Mouse (Mus musculus) intestine, postnatal 0 days (tissue): Measurements from ENCODE around the gene Kel. TPM values are rescaled to one million over a fixed set of nuclear protein-coding genes. Genes with fewer than 3 reads are reported as not detected.

ENCODE experiments used
- ATAC-seq: fragments of 200-750 bp; cut with Nextera tagmentation; 2 replicates; pipeline ENCODE4 v1.8.0; 2017; ENCODE audit warnings: mild to moderate bottlenecking, moderate TSS enrichment, moderate library complexity
- H3K27ac ChIP-seq: fragments of 300-500 bp; sonication (generic); 2 replicates; pipeline ENCODE4 v1.5.1; 2014; ENCODE audit warnings: mild to moderate bottlenecking, low read depth, low read length, moderate library complexity
- H3K27me3 ChIP-seq: fragments of 300-500 bp; sonication (generic); replicated peaks from 2 replicates; pipeline ENCODE4 v1.6.1; 2014; ENCODE audit warnings: low read length, mixed read lengths; ENCODE audit not compliant: control insufficient read depth, insufficient read depth
- H3K36me3 ChIP-seq: fragments of 300-500 bp; sonication (generic); 2 replicates; pipeline ENCODE4 v1.6.1; 2014; ENCODE audit warnings: mild to moderate bottlenecking, moderate library complexity; ENCODE audit not compliant: control insufficient read depth, insufficient read depth
- H3K4me1 ChIP-seq: fragments of 300-500 bp; sonication (generic); replicated peaks from 2 replicates; pipeline ENCODE4 v1.6.1; 2014; ENCODE audit warnings: antibody characterized with exemption, low read length, mixed read lengths; ENCODE audit not compliant: control insufficient read depth, insufficient read depth
- H3K4me2 ChIP-seq: fragments of 300-500 bp; sonication (generic); replicated peaks from 2 replicates; pipeline ENCODE4 v1.6.1; 2014; ENCODE audit warnings: low read depth, mild to moderate bottlenecking, moderate library complexity
- H3K4me3 ChIP-seq: fragments of 300-500 bp; sonication (generic); 2 replicates; pipeline ENCODE4 v1.5.1; 2014; ENCODE audit warnings: low read depth, low read length
- H3K9ac ChIP-seq: fragments of 300-500 bp; sonication (generic); 2 replicates; pipeline ENCODE4 v1.6.1; 2014; ENCODE audit warnings: mild to moderate bottlenecking, low read depth, low read length
- H3K9me3 ChIP-seq: fragments of 300-500 bp; sonication (generic); 2 replicates; pipeline ENCODE4 v1.6.1; 2016; ENCODE audit warnings: mixed run types; ENCODE audit not compliant: control insufficient read depth
- CTCF ChIP-seq: sonication (generic); IDR thresholded peaks from 2 replicates; pipeline ENCODE4 v1.5.1; 2016; ENCODE audit warnings: low read depth, mild to moderate bottlenecking, control low read depth, antibody characterized with exemption, moderate library complexity
- WGBS: fragments of 180-500 bp; shearing (Covaris S2); extraction: QIAGEN DNeasy Blood & Tissue Kit; methylation state at CpG from one replicate; pipeline ENCODE4 v1.1.7; 2014; 5-methylcytosine and 5-hydroxymethylcytosine counted together
- polyA plus RNA-seq: library from polyadenylated mRNA; unstranded; fragments of >200 nt; fragmentation: Nextera tagmentation; extraction: Ambion mirVana; gene quantifications from 2 replicates; pipeline ENCODE4 v1.2.1, GENCODE M21; 2015

Gene Kel
- 0.10 and 0.59 TPM in 2 replicates for polyA plus RNA-seq

DNA sequence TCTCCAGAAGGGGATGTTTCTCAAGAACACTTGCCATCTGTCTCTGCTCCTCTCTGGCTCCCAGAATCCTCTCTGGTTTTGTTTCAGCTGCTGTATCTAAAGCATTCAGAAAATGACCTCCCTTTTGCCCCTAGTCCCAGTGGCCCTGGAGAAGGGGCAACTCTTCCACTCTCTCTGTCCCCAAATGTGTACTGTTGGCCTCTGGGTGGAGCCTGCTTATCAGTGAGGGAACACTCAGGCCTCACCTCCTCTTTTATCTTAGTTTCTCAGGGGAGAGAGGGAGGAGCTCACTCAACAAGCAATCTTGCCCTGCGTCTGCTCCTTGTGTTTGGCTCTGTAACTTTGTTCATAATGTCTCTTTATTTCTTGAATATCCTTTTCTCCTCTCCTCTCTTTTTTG, at the start of gene Kel:
Gene Kel, minus strand, starts transcription at position 217 of the 400 bp plus-strand sequence.
- Histone ChIP-seq H3K9me3 (no peaks in the 10 kb centered on the region), H3K4me1 (no peaks in the 10 kb centered on the region), H3K27ac (no peak within 1 kb of the TSS), H3K27me3 (no peaks in the 10 kb centered on the region), H3K4me3 (no peak within 1 kb of the TSS), H3K36me3 (no peaks in the 10 kb centered on the region), H3K4me2 (no peak within 1 kb of the TSS), H3K9ac (no peak within 1 kb of the TSS)
- WGBS, result 19% methylated on average over 1 of the region's 1 CpGs
- TF ChIP-seq CTCF, result no peak
- peak; percentile 43; the same call in 1 of the 2 replicates for ATAC-seq

DNA sequence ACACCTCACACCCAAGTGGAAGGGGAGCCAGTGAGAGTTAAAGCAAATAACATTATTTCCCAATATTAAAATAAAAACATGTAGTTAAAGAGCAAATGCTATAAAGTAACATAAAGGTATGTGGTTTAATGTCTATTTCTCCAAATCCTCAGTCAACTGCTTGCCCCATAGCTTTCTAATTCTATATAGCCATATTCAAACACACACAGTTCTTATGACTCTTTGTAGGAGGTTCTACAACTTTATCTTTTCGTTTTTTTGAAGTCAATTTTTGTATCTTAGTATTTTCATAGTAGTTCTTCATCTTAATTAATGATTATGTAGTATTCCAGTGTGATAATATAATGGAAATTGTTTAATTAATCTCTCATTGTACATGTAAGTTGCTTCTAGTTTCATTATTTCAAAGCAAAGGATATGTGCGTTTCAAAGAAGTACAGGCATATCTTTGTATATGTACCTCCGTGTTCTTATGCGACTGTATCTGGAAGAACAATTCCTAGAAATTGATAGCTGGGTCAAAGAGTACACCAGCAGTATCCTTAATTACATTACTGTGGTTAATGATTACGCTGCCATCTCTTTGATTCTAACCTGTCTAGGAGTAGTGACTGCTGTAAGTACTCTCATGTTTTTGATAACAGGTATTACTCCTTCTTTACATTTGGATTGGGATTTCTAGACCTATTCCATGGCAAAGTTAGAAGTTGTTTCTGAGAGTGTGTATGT, 40.7 kb upstream of the Kel start:
- peak; percentile 92 for ATAC-seq
- Histone ChIP-seq H3K9me3 (no peaks in the 10 kb centered on the region), H3K4me1 (0 out of 2 replicates have a peak, but pooled peaks cover 2% of the 10 kb centered on the region), H3K9ac (no peak overlapping the region), H3K4me3 (no peak overlapping the region), H3K27me3 (no peaks in the 10 kb centered on the region), H3K36me3 (no peaks in the 10 kb centered on the region), H3K4me2 (no peak overlapping the region), H3K27ac (no peak overlapping the region)
- WGBS, result 39% methylated on average over 5 of the region's 5 CpGs
- no peak for TF ChIP-seq CTCF

- H3K27ac ChIP-seq, result no peak overlapping the region
- no peak for ATAC-seq
Observed at GRCm38 (mm10) chr6:41741101-41741500, 37.0 kb upstream of the Kel start.

DNA sequence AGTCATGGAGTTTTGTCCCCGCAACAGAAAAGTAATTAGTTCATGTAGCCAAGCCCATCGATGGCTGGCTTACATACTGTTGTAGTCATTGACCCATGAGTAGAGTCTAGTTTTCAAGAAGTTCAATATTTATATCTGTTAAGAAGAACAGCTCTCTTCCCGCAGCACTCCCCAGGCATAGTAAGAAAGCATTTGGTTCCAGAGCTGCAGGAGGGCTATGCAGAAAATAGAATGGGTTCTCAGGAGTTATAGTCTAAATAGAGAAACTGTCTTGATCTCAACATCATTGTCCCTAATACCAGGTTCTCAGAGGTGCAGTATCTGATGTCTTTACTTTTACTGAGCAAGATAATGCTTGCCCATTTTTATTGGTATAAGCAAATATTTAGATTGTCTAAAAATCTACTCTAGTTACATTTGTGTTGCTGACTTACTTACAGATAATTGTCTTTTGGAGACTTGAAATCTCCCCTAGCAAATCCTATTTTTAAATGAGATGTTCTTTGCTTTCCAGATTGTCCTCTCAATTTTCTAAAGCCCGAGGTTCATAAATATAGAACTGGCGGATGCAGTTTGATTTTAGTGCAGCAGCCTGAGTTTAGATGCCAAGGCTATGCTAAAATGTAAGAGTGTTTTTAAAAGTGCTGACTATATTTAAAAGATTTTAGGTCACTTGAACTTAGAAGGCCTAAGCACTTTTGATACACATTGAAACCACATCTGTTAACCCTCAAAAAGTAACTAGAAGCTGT, 30.8 kb upstream of the Kel start:
- Histone ChIP-seq H3K4me2 (no peak overlapping the region), H3K4me3 (no peak overlapping the region), H3K4me1 (no peaks in the 10 kb centered on the region), H3K27me3 (no peaks in the 10 kb centered on the region), H3K9me3 (no peaks in the 10 kb centered on the region), H3K9ac (no peak overlapping the region), H3K36me3 (no peaks in the 10 kb centered on the region), H3K27ac (no peak overlapping the region)
- no peak for ATAC-seq
- TF ChIP-seq CTCF, result no peak
- 90% methylated on average over 5 of the region's 5 CpGs for WGBS

More at GRCm38 (mm10) chr6:41741101-41741500, 37.0 kb upstream of the Kel start:
- TF ChIP-seq CTCF, result no peak
- H3K27me3 ChIP-seq, result no peaks in the 10 kb centered on the region
- no peak overlapping the region for H3K4me2 ChIP-seq
- H3K9ac ChIP-seq, result no peak overlapping the region
- H3K4me1 ChIP-seq, result 0 out of 2 replicates have a peak, but pooled peaks cover 2% of the 10 kb centered on the region
- no peak overlapping the region for H3K4me3 ChIP-seq
- no peaks in the 10 kb centered on the region for H3K9me3 ChIP-seq
- no peaks in the 10 kb centered on the region for H3K36me3 ChIP-seq

GRCm38 (mm10) chr6:41727989-41728609, 24.0 kb upstream of the Kel start:
- H3K36me3 ChIP-seq, result no peaks in the 10 kb centered on the region
- WGBS, result 77% methylated on average over 1 of the region's 1 CpGs
- H3K27ac ChIP-seq, result no peak overlapping the region
- peak; percentile 47 for TF ChIP-seq CTCF
- no peaks in the 10 kb centered on the region for H3K27me3 ChIP-seq
- no peaks in the 10 kb centered on the region for H3K4me1 ChIP-seq
- H3K9ac ChIP-seq, result no peak overlapping the region
- no peak overlapping the region for H3K4me3 ChIP-seq
- no peak for ATAC-seq
- no peaks in the 10 kb centered on the region for H3K9me3 ChIP-seq
- no peak overlapping the region for H3K4me2 ChIP-seq

- ATAC-seq, result no peak
- Histone ChIP-seq H3K4me3 (no peak overlapping the region), H3K27ac (no peak overlapping the region), H3K4me2 (no peak overlapping the region), H3K9me3 (no peaks in the 10 kb centered on the region), H3K4me1 (no peaks in the 10 kb centered on the region), H3K36me3 (no peaks in the 10 kb centered on the region), H3K9ac (no peak overlapping the region), H3K27me3 (no peaks in the 10 kb centered on the region)
- TF ChIP-seq CTCF, result no peak
- 72% methylated on average over 2 of the region's 2 CpGs for WGBS
Observed at GRCm38 (mm10) chr6:41721430-41721829, 17.3 kb upstream of the Kel start.
